Mouse (Mus musculus): ENCODE results near the gene Zfp277. TPM values are rescaled to one million over a fixed set of nuclear protein-coding genes. Genes with fewer than 3 reads are reported as not detected.

Zfp277 gene
- polyA plus RNA-seq, 1 experiment = 2.2 TPM

- TF ChIP-seq CTCF (IDR thresholded peaks at IDR 0.05; ENCODE audit: extremely low read depth, insufficient read length, insufficient replicate concordance, low read depth, low read length) = no peak
- no peak for TF ChIP-seq POLR2A (IDR thresholded peaks at IDR 0.05; ENCODE audit: low read depth, low read length)
- Histone ChIP-seq H3K4me3 (ENCODE audit: low read depth, low read length) (no peak overlapping the region), H3K27ac (ENCODE audit: insufficient read depth, low read depth, low read length) (no peak overlapping the region), H3K27me3 (ENCODE audit: control insufficient read depth, insufficient read depth, low read length) (no peaks in the 10 kb centered on the region), H3K36me3 (ENCODE audit: control insufficient read depth, insufficient read depth, low read length) (no peaks in the 10 kb centered on the region; the same call in 1 of the 2 replicates), H3K4me1 (ENCODE audit: control insufficient read depth, insufficient read depth, insufficient read length, low read length) (no peaks in the 10 kb centered on the region; the same call in 1 of the 2 replicates)
- 76% methylated on average over 8 of the region's 8 CpGs for WGBS
Observed at GRCm38 (mm10) chr12:40415312-40415925, 30.3 kb downstream of the Zfp277 start.

- H3K27ac ChIP-seq (ENCODE audit: insufficient read depth, low read depth, low read length) = no peak overlapping the region
- no peaks in the 10 kb centered on the region; the same call in 1 of the 2 replicates for H3K36me3 ChIP-seq (ENCODE audit: control insufficient read depth, insufficient read depth, low read length)
- TF ChIP-seq CTCF (IDR thresholded peaks at IDR 0.05; ENCODE audit: extremely low read depth, insufficient read length, insufficient replicate concordance, low read depth, low read length) (no peak), POLR2A (IDR thresholded peaks at IDR 0.05; ENCODE audit: low read depth, low read length) (no peak)
- H3K4me1 ChIP-seq (ENCODE audit: control insufficient read depth, insufficient read depth, insufficient read length, low read length) = no peaks in the 10 kb centered on the region; the same call in 1 of the 2 replicates
- 85% methylated on average over 5 of the region's 5 CpGs for WGBS
- H3K27me3 ChIP-seq (ENCODE audit: control insufficient read depth, insufficient read depth, low read length) = no peaks in the 10 kb centered on the region
- H3K4me3 ChIP-seq (ENCODE audit: low read depth, low read length) = no peak overlapping the region
Observed at GRCm38 (mm10) chr12:40414682-40415311, 30.9 kb downstream of the Zfp277 start.

- H3K4me1 ChIP-seq (ENCODE audit: control insufficient read depth, insufficient read depth, insufficient read length, low read length) = no peaks in the 10 kb centered on the region
- H3K27ac ChIP-seq (ENCODE audit: insufficient read depth, low read depth, low read length) = no peak overlapping the region
Observed at GRCm38 (mm10) chr12:40399812-40400211, 45.9 kb downstream of the Zfp277 start.

GRCm38 (mm10) chr12:40399386-40399785, 46.3 kb downstream of the Zfp277 start:
- H3K27ac ChIP-seq (ENCODE audit: insufficient read depth, low read depth, low read length) = no peak overlapping the region
- no peak overlapping the region for H3K4me3 ChIP-seq (ENCODE audit: low read depth, low read length)
- 94% methylated on average over 2 of the region's 2 CpGs for WGBS
- no peaks in the 10 kb centered on the region for H3K27me3 ChIP-seq (ENCODE audit: control insufficient read depth, insufficient read depth, low read length)
- peaks cover 2% of the 10 kb centered on the region; the same call in 1 of the 2 replicates for H3K36me3 ChIP-seq (ENCODE audit: control insufficient read depth, insufficient read depth, low read length)
- H3K4me1 ChIP-seq (ENCODE audit: control insufficient read depth, insufficient read depth, insufficient read length, low read length) = no peaks in the 10 kb centered on the region
- TF ChIP-seq CTCF (IDR thresholded peaks at IDR 0.05; ENCODE audit: extremely low read depth, insufficient read length, insufficient replicate concordance, low read depth, low read length) = no peak
- no peak for TF ChIP-seq POLR2A (IDR thresholded peaks at IDR 0.05; ENCODE audit: low read depth, low read length)

More at GRCm38 (mm10) chr12:40399812-40400211, 45.9 kb downstream of the Zfp277 start:
- WGBS = 94% methylated on average over 10 of the region's 10 CpGs
- TF ChIP-seq POLR2A (IDR thresholded peaks at IDR 0.05; ENCODE audit: low read depth, low read length) (no peak), CTCF (IDR thresholded peaks at IDR 0.05; ENCODE audit: extremely low read depth, insufficient read length, insufficient replicate concordance, low read depth, low read length) (no peak)
- Histone ChIP-seq H3K36me3 (ENCODE audit: control insufficient read depth, insufficient read depth, low read length) (peaks cover 2% of the 10 kb centered on the region; the same call in 1 of the 2 replicates), H3K4me3 (ENCODE audit: low read depth, low read length) (no peak overlapping the region), H3K27me3 (ENCODE audit: control insufficient read depth, insufficient read depth, low read length) (no peaks in the 10 kb centered on the region)

- no peak overlapping the region for H3K4me3 ChIP-seq (ENCODE audit: low read depth, low read length)
- no peaks in the 10 kb centered on the region for H3K4me1 ChIP-seq (ENCODE audit: control insufficient read depth, insufficient read depth, insufficient read length, low read length)
- 96% methylated on average over 2 of the region's 2 CpGs for WGBS
- H3K27ac ChIP-seq (ENCODE audit: insufficient read depth, low read depth, low read length) = no peak overlapping the region
- no peaks in the 10 kb centered on the region for H3K27me3 ChIP-seq (ENCODE audit: control insufficient read depth, insufficient read depth, low read length)
- peaks cover 2% of the 10 kb centered on the region; the same call in 1 of the 2 replicates for H3K36me3 ChIP-seq (ENCODE audit: control insufficient read depth, insufficient read depth, low read length)
- TF ChIP-seq CTCF (IDR thresholded peaks at IDR 0.05; ENCODE audit: extremely low read depth, insufficient read length, insufficient replicate concordance, low read depth, low read length) (no peak), POLR2A (IDR thresholded peaks at IDR 0.05; ENCODE audit: low read depth, low read length) (no peak)
Observed at GRCm38 (mm10) chr12:40398916-40399315, 46.8 kb downstream of the Zfp277 start.

GRCm38 (mm10) chr12:40392869-40393268, 52.8 kb downstream of the Zfp277 start:
- TF ChIP-seq CTCF (IDR thresholded peaks at IDR 0.05; ENCODE audit: extremely low read depth, insufficient read length, insufficient replicate concordance, low read depth, low read length) = no peak
- no peak for TF ChIP-seq POLR2A (IDR thresholded peaks at IDR 0.05; ENCODE audit: low read depth, low read length)
- Histone ChIP-seq H3K36me3 (ENCODE audit: control insufficient read depth, insufficient read depth, low read length) (no peaks in the 10 kb centered on the region), H3K27me3 (ENCODE audit: control insufficient read depth, insufficient read depth, low read length) (no peaks in the 10 kb centered on the region), H3K4me1 (ENCODE audit: control insufficient read depth, insufficient read depth, insufficient read length, low read length) (no peaks in the 10 kb centered on the region), H3K4me3 (ENCODE audit: low read depth, low read length) (no peak overlapping the region), H3K27ac (ENCODE audit: insufficient read depth, low read depth, low read length) (no peak overlapping the region)
- WGBS = 83% methylated on average over 3 of the region's 3 CpGs

- Histone ChIP-seq H3K27ac (ENCODE audit: insufficient read depth, low read depth, low read length) (no peak overlapping the region), H3K4me1 (ENCODE audit: control insufficient read depth, insufficient read depth, insufficient read length, low read length) (no peaks in the 10 kb centered on the region), H3K36me3 (ENCODE audit: control insufficient read depth, insufficient read depth, low read length) (no peaks in the 10 kb centered on the region), H3K4me3 (ENCODE audit: low read depth, low read length) (no peak overlapping the region), H3K27me3 (ENCODE audit: control insufficient read depth, insufficient read depth, low read length) (no peaks in the 10 kb centered on the region)
- TF ChIP-seq CTCF (IDR thresholded peaks at IDR 0.05; ENCODE audit: extremely low read depth, insufficient read length, insufficient replicate concordance, low read depth, low read length) (no peak), POLR2A (IDR thresholded peaks at IDR 0.05; ENCODE audit: low read depth, low read length) (no peak)
- 97% methylated on average over 1 of the region's 1 CpGs for WGBS
Observed at GRCm38 (mm10) chr12:40391262-40391661, 54.4 kb downstream of the Zfp277 start.

Measured in small intestine, adult 2 months (tissue).